Comparison of ENCODE assay signal across 11 mouse cellular contexts in genomic region chr2:32129383-32130074, GRCm38 (mm10). TPM values are rescaled to one million over a fixed set of nuclear protein-coding genes. Genes with fewer than 3 reads are reported as not detected.
DNase-seq lines count a peak whose midpoint lies in the region; ATAC-seq and TF ChIP-seq lines count a peak whose summit lies in the region.
"Had no signal": no experiment of that assay in that cellular context is flagged by ENCODE, and none has a peak within 500 bp of the region (broad histone marks: within the 10 kb centered on the region; RNA-seq: fewer than 3 reads in every experiment).

No protein-coding gene starts in this region.

- H3K9ac ChIP-seq in hindbrain, postnatal 0 days (replicated peaks; ENCODE audit: low read length), result no peak overlapping the region
- no peak overlapping the region for H3K9ac ChIP-seq in hindbrain, embryonic 12.5 days
- H3K9ac ChIP-seq in liver, embryonic 12.5 days, result peak overlapping the region; percentile 56
- H3K9ac ChIP-seq: hindbrain, embryonic 13.5 days; stomach, embryonic 15.5 days had no signal

- no peak overlapping the region for H3K4me2 ChIP-seq in hindbrain, postnatal 0 days (ENCODE audit: low read depth, low read length)
- no peak overlapping the region for H3K4me2 ChIP-seq in hindbrain, embryonic 12.5 days (replicated peaks)
- peak overlapping the region; percentile 10; the same call in 1 of the 2 replicates for H3K4me2 ChIP-seq in liver, embryonic 12.5 days
- H3K4me2 ChIP-seq: hindbrain, embryonic 13.5 days; stomach, embryonic 15.5 days had no signal

- ATAC-seq in hindbrain, postnatal 0 days, result no peak
- no peak for ATAC-seq in hindbrain, embryonic 12.5 days (ENCODE audit: low FRiP score)
- no peak for ATAC-seq in liver, embryonic 12.5 days
- no peak for ATAC-seq in inflammation-experienced regulatory T-cells, adult 6 months

- TF ChIP-seq CTCF in hindbrain, postnatal 0 days (IDR thresholded peaks at IDR 0.05; ENCODE audit: low read depth), result no peak

- H3K27ac ChIP-seq in hindbrain, postnatal 0 days, result no peak overlapping the region
- no peak overlapping the region for H3K27ac ChIP-seq in hindbrain, embryonic 12.5 days
- peak overlapping the region; percentile 35; the same call in 1 of the 2 replicates for H3K27ac ChIP-seq in embryonic facial prominence, embryonic 10.5 days (replicated peaks)
- peak overlapping the region; percentile 89 for H3K27ac ChIP-seq in heart, embryonic 10.5 days
- peak overlapping the region; percentile 100 for H3K27ac ChIP-seq in liver, embryonic 12.5 days
- H3K27ac ChIP-seq: hindbrain, embryonic 13.5 days; macrophage; stomach, embryonic 15.5 days had no signal

- H3K9me3 ChIP-seq in hindbrain, postnatal 0 days (ENCODE audit: low read length), result no peaks in the 10 kb centered on the region
- H3K9me3 ChIP-seq in hindbrain, embryonic 12.5 days (replicated peaks), result no peaks in the 10 kb centered on the region
- no peaks in the 10 kb centered on the region for H3K9me3 ChIP-seq in embryonic facial prominence, embryonic 10.5 days
- H3K9me3 ChIP-seq in heart, embryonic 10.5 days, result no peaks in the 10 kb centered on the region
- no peaks in the 10 kb centered on the region for H3K9me3 ChIP-seq in liver, embryonic 12.5 days (replicated peaks)
- H3K9me3 ChIP-seq: hindbrain, embryonic 13.5 days; stomach, embryonic 15.5 days had no signal

- H3K4me1 ChIP-seq in hindbrain, postnatal 0 days (ENCODE audit: insufficient read depth, low read length), result no peaks in the 10 kb centered on the region
- H3K4me1 ChIP-seq in hindbrain, embryonic 12.5 days, result peaks cover 14% of the 10 kb centered on the region
- peaks cover 28% of the 10 kb centered on the region for H3K4me1 ChIP-seq in embryonic facial prominence, embryonic 10.5 days
- peaks cover 66% of the 10 kb centered on the region for H3K4me1 ChIP-seq in heart, embryonic 10.5 days
- H3K4me1 ChIP-seq in liver, embryonic 12.5 days, result peaks cover 98% of the 10 kb centered on the region

- peak; percentile 12 for DNase-seq in hindbrain, postnatal 0 days (ENCODE audit: low spot score)
- peak; percentile 14 for DNase-seq in embryonic facial prominence, embryonic 10.5 days (ENCODE audit: low spot score)
- peak; percentile 90 for DNase-seq in heart, embryonic 10.5 days (ENCODE audit: low spot score)
- DNase-seq in left cerebral cortex, adult 11 months (ENCODE audit: low spot score), result no peak
- no peak for DNase-seq in right cerebral cortex, postnatal 4 days

- no peak overlapping the region for H3K4me3 ChIP-seq in hindbrain, postnatal 0 days (ENCODE audit: low read length)
- H3K4me3 ChIP-seq in hindbrain, embryonic 12.5 days, result no peak overlapping the region
- H3K4me3 ChIP-seq in embryonic facial prominence, embryonic 10.5 days, result no peak overlapping the region
- 0 out of 2 replicates have a peak overlapping the region, but pooled peaks have one; percentile 17 for H3K4me3 ChIP-seq in heart, embryonic 10.5 days
- H3K4me3 ChIP-seq in liver, embryonic 12.5 days, result no peak overlapping the region
- H3K4me3 ChIP-seq: hindbrain, embryonic 13.5 days; stomach, embryonic 15.5 days had no signal

- 59% methylated on average over 11 of the region's 11 CpGs for WGBS in hindbrain, postnatal 0 days
- WGBS in hindbrain, embryonic 12.5 days, result 57% methylated on average over 11 of the region's 11 CpGs
- WGBS in embryonic facial prominence, embryonic 10.5 days, result 62% methylated on average over 11 of the region's 11 CpGs
- WGBS in heart, embryonic 10.5 days, result 38% methylated on average over 11 of the region's 11 CpGs
- WGBS in liver, embryonic 12.5 days (ENCODE audit: insufficient replicate concordance), result 55% methylated on average over 11 of the region's 11 CpGs

- H3K36me3 ChIP-seq in hindbrain, postnatal 0 days (ENCODE audit: insufficient read depth, low read length), result no peaks in the 10 kb centered on the region
- no peaks in the 10 kb centered on the region for H3K36me3 ChIP-seq in hindbrain, embryonic 12.5 days
- H3K36me3 ChIP-seq in embryonic facial prominence, embryonic 10.5 days (replicated peaks), result no peaks in the 10 kb centered on the region
- no peaks in the 10 kb centered on the region for H3K36me3 ChIP-seq in heart, embryonic 10.5 days
- no peaks in the 10 kb centered on the region for H3K36me3 ChIP-seq in liver, embryonic 12.5 days
- H3K36me3 ChIP-seq: hindbrain, embryonic 13.5 days; stomach, embryonic 15.5 days had no signal

- no peaks in the 10 kb centered on the region for H3K27me3 ChIP-seq in hindbrain, postnatal 0 days (ENCODE audit: insufficient read depth, low read length)
- H3K27me3 ChIP-seq in hindbrain, embryonic 12.5 days, result peaks cover 6% of the 10 kb centered on the region; the same call in 1 of the 2 replicates
- no peaks in the 10 kb centered on the region for H3K27me3 ChIP-seq in embryonic facial prominence, embryonic 10.5 days (replicated peaks; ENCODE audit: low read depth, poor library complexity, severe bottlenecking)
- H3K27me3 ChIP-seq in heart, embryonic 10.5 days (ENCODE audit: insufficient read depth, poor library complexity, severe bottlenecking), result no peaks in the 10 kb centered on the region
- no peaks in the 10 kb centered on the region for H3K27me3 ChIP-seq in liver, embryonic 12.5 days (replicated peaks)
- H3K27me3 ChIP-seq: stomach, embryonic 15.5 days had no signal

RNA-seq across cellular contexts. Expression of gene Prrc2b, which starts 21.4 kb away (rescaled TPM):
- total RNA-seq in hindbrain, postnatal 0 days (2014; rRNA removed), result 188 and 206 TPM in 2 replicates
- polyA plus RNA-seq in hindbrain, postnatal 0 days (2015; fragmentation: Nextera tagmentation; extraction: Ambion mirVana), result 44.8 and 55.9 TPM in 2 replicates
- polyA plus RNA-seq in hindbrain, embryonic 12.5 days (2016; fragmentation: Nextera tagmentation; extraction: Ambion mirVana), result 111 and 114 TPM in 2 replicates
- 60.0 and 69.9 TPM in 2 replicates for polyA plus RNA-seq in embryonic facial prominence, embryonic 10.5 days (2016; fragmentation: Nextera tagmentation; extraction: Ambion mirVana)
- 44.1 and 54.6 TPM in 2 replicates for polyA plus RNA-seq in heart, embryonic 10.5 days (2016; fragmentation: Nextera tagmentation; extraction: Ambion mirVana)
- polyA plus RNA-seq in liver, embryonic 12.5 days (2016; fragmentation: Nextera tagmentation; extraction: Ambion mirVana), result 20.8 and 23.6 TPM in 2 replicates
- 10 to 100 TPM; 33.6 to 40.3 (median 35.2) TPM for polyA plus RNA-seq in inflammation-experienced regulatory T-cells, adult 6 months (2017; shearing (Covaris generic))

RNA-seq across cellular contexts. Expression of gene Plpp7, which starts 34.2 kb away (rescaled TPM):
- total RNA-seq in hindbrain, postnatal 0 days (2014; rRNA removed), result 39.2 and 50.5 TPM in 2 replicates
- polyA plus RNA-seq in hindbrain, postnatal 0 days (2015; fragmentation: Nextera tagmentation; extraction: Ambion mirVana), result 28.2 and 28.3 TPM in 2 replicates
- polyA plus RNA-seq in hindbrain, embryonic 12.5 days (2016; fragmentation: Nextera tagmentation; extraction: Ambion mirVana), result 11.1 and 11.5 TPM in 2 replicates
- 4.7 and 5.7 TPM in 2 replicates for polyA plus RNA-seq in embryonic facial prominence, embryonic 10.5 days (2016; fragmentation: Nextera tagmentation; extraction: Ambion mirVana)
- 10.9 and 12.9 TPM in 2 replicates for polyA plus RNA-seq in heart, embryonic 10.5 days (2016; fragmentation: Nextera tagmentation; extraction: Ambion mirVana)
- 3.0 and 3.4 TPM in 2 replicates for polyA plus RNA-seq in liver, embryonic 12.5 days (2016; fragmentation: Nextera tagmentation; extraction: Ambion mirVana)
- polyA plus RNA-seq in inflammation-experienced regulatory T-cells, adult 6 months (2017; shearing (Covaris generic)), result not detected

RNA-seq across cellular contexts. Expression of gene Fam78a, which starts 44.9 kb away (rescaled TPM):
- 0.83 and 1.3 TPM in 2 replicates for total RNA-seq in hindbrain, postnatal 0 days (2014; rRNA removed)
- polyA plus RNA-seq in hindbrain, postnatal 0 days (2015; fragmentation: Nextera tagmentation; extraction: Ambion mirVana), result 0.21 and 0.39 TPM in 2 replicates
- 1.8 and 2.4 TPM in 2 replicates for polyA plus RNA-seq in hindbrain, embryonic 12.5 days (2016; fragmentation: Nextera tagmentation; extraction: Ambion mirVana)
- polyA plus RNA-seq in embryonic facial prominence, embryonic 10.5 days (2016; fragmentation: Nextera tagmentation; extraction: Ambion mirVana), result 1.8 and 2.2 TPM in 2 replicates
- 37.7 and 60.1 TPM in 2 replicates for polyA plus RNA-seq in heart, embryonic 10.5 days (2016; fragmentation: Nextera tagmentation; extraction: Ambion mirVana)
- polyA plus RNA-seq in liver, embryonic 12.5 days (2016; fragmentation: Nextera tagmentation; extraction: Ambion mirVana), result 22.4 and 22.6 TPM in 2 replicates
- 10 to 100 TPM; 21.3 to 26.7 (median 22.5) TPM for polyA plus RNA-seq in inflammation-experienced regulatory T-cells, adult 6 months (2017; shearing (Covaris generic))

Comparison
In these comparisons a context has a peak if more than half of its experiments do, and no peak if none do; other contexts are left out.
1. DNase-seq: peak in hindbrain, postnatal 0 days (single experiment), embryonic facial prominence, embryonic 10.5 days (single experiment) and heart, embryonic 10.5 days (single experiment); none in left cerebral cortex, adult 11 months (single experiment) and right cerebral cortex, postnatal 4 days (single experiment).
2. H3K27ac ChIP-seq: peak in embryonic facial prominence, embryonic 10.5 days (single experiment), heart, embryonic 10.5 days (single experiment) and liver, embryonic 12.5 days (single experiment); none in hindbrain, postnatal 0 days (single experiment) and hindbrain, embryonic 12.5 days (single experiment).